Comparison of ENCODE assay signal across 16 mouse cellular contexts in genomic region chr14:63065391-63065790, GRCm38 (mm10). TPM values are rescaled to one million over a fixed set of nuclear protein-coding genes. Genes with fewer than 3 reads are reported as not detected.
"Had no signal": no experiment of that assay in that cellular context is flagged by ENCODE, and none has a peak within 500 bp of the region (broad histone marks: within the 10 kb centered on the region; RNA-seq: fewer than 3 reads in every experiment).

No protein-coding gene starts in this region.

- H3K4me2 ChIP-seq: limb, embryonic 15.5 days; midbrain, embryonic 13.5 days; stomach, embryonic 15.5 days had no signal

- H3K4me1 ChIP-seq: limb, embryonic 15.5 days; stomach, embryonic 15.5 days had no signal

- H3K9me3 ChIP-seq: limb, embryonic 15.5 days; midbrain, embryonic 13.5 days; stomach, embryonic 15.5 days had no signal

- H3K4me3 ChIP-seq: limb, embryonic 15.5 days; midbrain, embryonic 13.5 days; stomach, embryonic 15.5 days had no signal

- H3K9ac ChIP-seq: limb, embryonic 15.5 days; midbrain, embryonic 13.5 days; stomach, embryonic 15.5 days had no signal

- H3K27ac ChIP-seq: limb, embryonic 15.5 days; midbrain, embryonic 13.5 days; stomach, embryonic 15.5 days had no signal

- ATAC-seq: intestine, embryonic 16.5 days; lung, postnatal 0 days; midbrain, embryonic 13.5 days had no signal

- DNase-seq: layer of hippocampus, adult 9-11 months; layer of hippocampus, postnatal 36 days; lung, adult 2 months; lung, postnatal 36 days; right cerebral cortex, postnatal 14 days; thymus, postnatal 36 days had no signal

- H3K36me3 ChIP-seq: limb, embryonic 15.5 days; midbrain, embryonic 13.5 days; stomach, embryonic 15.5 days had no signal

- H3K27me3 ChIP-seq: midbrain, embryonic 13.5 days; stomach, embryonic 15.5 days had no signal

RNA-seq across cellular contexts. Expression of gene Defb30, which starts 15.6 kb away (rescaled TPM):
- polyA plus RNA-seq: intestine, embryonic 16.5 days; limb, embryonic 11.5 days; limb, embryonic 15.5 days; lung, adult 2 months; lung, postnatal 0 days; midbrain, embryonic 13.5 days; midbrain, postnatal 0 days; neural tube, embryonic 14.5 days; spleen, adult 2 months; stomach, embryonic 15.5 days; thymus, postnatal 0 days had no signal

RNA-seq across cellular contexts. Expression of gene Defb42, which starts 18.6 kb away (rescaled TPM):
- polyA plus RNA-seq: limb, embryonic 11.5 days; limb, embryonic 15.5 days; lung, postnatal 0 days; midbrain, embryonic 13.5 days; midbrain, postnatal 0 days; stomach, embryonic 15.5 days had no signal

RNA-seq across cellular contexts. Expression of gene Defb43, which starts 53.8 kb away (rescaled TPM):
- polyA plus RNA-seq: intestine, embryonic 16.5 days; limb, embryonic 11.5 days; limb, embryonic 15.5 days; lung, adult 2 months; lung, postnatal 0 days; midbrain, embryonic 13.5 days; midbrain, postnatal 0 days; neural tube, embryonic 14.5 days; spleen, adult 2 months; stomach, embryonic 15.5 days; thymus, postnatal 0 days had no signal
